Mouse (Mus musculus): ENCODE data around the gene Olfr1493-ps1. TPM values are rescaled to one million over a fixed set of nuclear protein-coding genes. Genes with fewer than 3 reads are reported as not detected.

Gene Olfr1493-ps1
- not detected for total RNA-seq (2021)
- long read RNA-seq, experiment 1: 0 reads
- long read RNA-seq, experiment 2: 0 reads

GRCm38 (mm10) chr19:13722978-13723377 is at the start of gene Olfr1493-ps1:
TSS of gene Olfr1493-ps1 (plus strand) at chr19:13723278.
- no peak for DNase-seq (ENCODE audit: low spot score in 2 of 2)

DNA sequence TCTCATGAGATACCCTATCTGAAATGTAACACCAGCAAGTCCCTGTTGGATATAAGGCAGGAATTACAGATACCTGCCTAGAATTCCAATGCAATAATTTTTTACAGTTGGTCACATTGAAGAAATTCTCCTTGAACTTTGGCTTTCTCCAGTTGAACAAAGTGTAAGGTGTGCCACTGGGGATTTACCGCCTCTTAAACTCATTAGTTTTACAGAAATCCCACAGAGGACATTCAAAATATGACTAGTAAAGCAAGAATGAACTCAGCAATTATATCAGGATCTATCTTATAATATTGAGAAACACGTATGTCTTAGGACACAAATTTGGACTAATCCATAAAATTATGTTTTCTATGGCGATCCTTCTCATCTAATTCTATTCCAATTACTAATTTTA is 26.1 kb upstream of the Olfr1493-ps1 start, which contains the start of gene Olfr1491:
Gene Olfr1491 (plus strand): TSS at position 301 of the 400 bp plus-strand sequence.
- no peak for DNase-seq (ENCODE audit: low spot score in 2 of 2)

DNA sequence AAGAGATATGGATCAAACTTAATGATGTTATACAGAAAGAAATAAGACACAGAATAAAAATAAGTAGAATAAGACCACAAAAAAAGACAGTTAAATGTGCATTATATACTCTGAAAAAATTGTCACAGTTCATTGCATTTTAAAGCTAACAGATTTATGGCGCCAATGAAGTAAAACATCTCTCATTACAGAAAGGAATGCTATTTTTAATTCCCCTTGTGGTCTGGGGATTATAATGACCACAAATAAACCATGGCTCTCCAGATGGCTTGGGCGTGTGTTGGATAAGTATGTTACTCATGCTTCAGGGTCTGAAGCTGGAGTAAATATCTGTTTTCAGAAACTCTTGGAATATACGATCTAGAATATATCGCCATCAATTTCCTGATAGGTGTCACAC is 16.4 kb downstream of the Olfr1493-ps1 start, which contains the start of gene Olfr1494:
Gene Olfr1494 (plus strand): TSS at position 301 of the 400 bp plus-strand sequence.
- DNase-seq (ENCODE audit: low spot score in 2 of 2): no peak

DNA sequence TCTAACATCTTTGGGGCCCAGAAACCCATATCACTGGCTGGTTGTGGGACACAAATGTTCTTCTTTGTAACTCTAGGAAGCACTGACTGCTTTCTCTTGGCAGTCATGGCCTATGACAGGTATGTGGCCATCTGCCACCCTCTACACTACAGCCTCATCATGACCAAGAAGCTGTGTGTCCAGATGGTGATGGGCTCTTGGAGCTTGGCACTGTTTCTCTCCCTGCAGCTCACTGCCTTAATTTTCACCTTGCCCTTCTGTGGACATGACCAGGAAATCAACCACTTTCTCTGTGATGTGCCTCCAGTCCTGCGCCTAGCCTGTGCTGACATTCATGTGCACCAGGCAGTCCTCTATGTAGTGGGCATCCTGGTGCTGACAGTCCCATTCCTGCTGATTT is 26.3 kb downstream of the Olfr1493-ps1 start:
- DNase-seq (ENCODE audit: low spot score in 2 of 2): no peak

- no peak for DNase-seq (ENCODE audit: low spot score in 2 of 2)
Measured at GRCm38 (mm10) chr19:13764306-13764705, 41.2 kb downstream of the Olfr1493-ps1 start, which contains the start of gene Olfr1495. TSS of gene Olfr1495 (plus strand) at chr19:13764606.

DNA sequence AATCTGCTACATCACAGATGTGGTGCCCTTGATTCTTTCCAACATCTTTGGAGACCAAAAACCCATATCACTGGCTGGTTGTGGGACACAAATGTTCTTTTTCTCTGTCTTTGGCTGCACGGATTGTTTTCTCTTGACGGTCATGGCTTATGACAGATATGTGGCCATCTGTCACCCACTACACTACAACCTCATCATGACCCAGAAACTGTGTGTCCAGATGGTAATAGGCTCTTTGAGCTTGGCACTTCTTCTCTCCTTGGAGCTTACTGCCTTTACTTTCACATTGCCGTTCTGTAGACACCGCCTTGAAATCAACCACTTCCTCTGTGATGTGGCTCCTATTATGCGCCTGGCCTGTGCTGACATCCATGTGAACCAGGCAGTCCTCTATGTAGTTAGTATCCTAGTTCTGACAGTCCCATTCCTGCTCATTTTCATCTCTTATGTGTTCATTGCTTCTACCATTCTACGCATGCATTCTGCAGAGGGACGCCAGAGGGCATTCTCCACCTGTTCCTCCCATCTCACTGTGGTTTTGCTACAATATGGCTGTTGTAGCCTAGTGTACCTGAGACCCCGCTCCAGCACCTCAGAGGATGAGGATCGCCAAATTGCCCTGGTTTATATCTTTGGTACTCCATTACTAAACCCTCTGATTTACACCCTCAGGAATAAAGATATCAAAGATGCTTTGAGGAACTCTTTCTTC is 45.6 kb downstream of the Olfr1493-ps1 start:
- no peak for DNase-seq (ENCODE audit: low spot score in 2 of 2)

DNA sequence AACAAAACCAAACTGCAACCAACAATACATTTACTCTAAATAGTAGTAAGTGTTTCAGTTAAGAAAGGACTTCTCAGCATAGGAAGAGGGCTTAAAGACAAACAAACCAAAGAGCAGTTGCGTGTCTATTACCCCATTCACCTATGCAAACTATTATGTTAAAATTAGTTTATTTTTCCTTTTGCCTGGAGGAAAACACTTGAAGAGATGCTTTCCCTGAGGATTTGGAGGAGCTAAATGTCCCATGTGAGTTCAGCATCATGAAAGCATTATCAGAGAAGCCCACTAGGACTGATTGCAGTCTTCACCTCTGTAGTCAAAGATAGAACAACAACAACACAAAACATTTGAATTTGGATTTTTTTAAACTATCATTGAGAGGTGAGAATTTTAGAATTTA is 54.5 kb downstream of the Olfr1493-ps1 start, which contains the start of gene Olfr1496:
Gene Olfr1496 (plus strand): TSS at position 301 of the 400 bp plus-strand sequence.
- DNase-seq (ENCODE audit: low spot score in 2 of 2): no peak

Other genes starting within 250 kb of the Olfr1493-ps1 start
- not detected for gene Olfr1475, start 243.1 kb upstream of the Olfr1493-ps1 start, total RNA-seq (2021)
- gene Olfr1477, start 222.7 kb upstream of the Olfr1493-ps1 start, total RNA-seq (2021): not detected
- not detected for gene Olfr1480, start 195.4 kb upstream of the Olfr1493-ps1 start, total RNA-seq (2021)
- not detected for gene Olfr1484, start 139.8 kb upstream of the Olfr1493-ps1 start, total RNA-seq (2021)
- not detected for gene Olfr1487, start 105.9 kb upstream of the Olfr1493-ps1 start, total RNA-seq (2021)
- not detected for gene Olfr1489, start 91.7 kb upstream of the Olfr1493-ps1 start, total RNA-seq (2021)
- not detected for gene Olfr1490, start 72.2 kb upstream of the Olfr1493-ps1 start, total RNA-seq (2021)
- gene Olfr1491, start 26.0 kb upstream of the Olfr1493-ps1 start, total RNA-seq (2021): not detected
- not detected for gene Olfr1494, start 16.4 kb downstream of the Olfr1493-ps1 start, total RNA-seq (2021)
- not detected for gene Olfr1495, start 41.3 kb downstream of the Olfr1493-ps1 start, total RNA-seq (2021)
- gene Olfr1496, start 54.6 kb downstream of the Olfr1493-ps1 start, total RNA-seq (2021): not detected
- gene Olfr1497, start 74.9 kb downstream of the Olfr1493-ps1 start, total RNA-seq (2021): not detected
- gene Olfr1499, start 96.2 kb downstream of the Olfr1493-ps1 start, total RNA-seq (2021): not detected
- not detected for gene Olfr1500, start 107.2 kb downstream of the Olfr1493-ps1 start, total RNA-seq (2021)
- not detected for gene Olfr1501, start 127.4 kb downstream of the Olfr1493-ps1 start, total RNA-seq (2021)
- gene Olfr1502, start 138.5 kb downstream of the Olfr1493-ps1 start, total RNA-seq (2021): not detected
- not detected for gene Olfr1504, start 174.7 kb downstream of the Olfr1493-ps1 start, total RNA-seq (2021)
- gene Olfr1505, start 190.3 kb downstream of the Olfr1493-ps1 start, total RNA-seq (2021): not detected

Measured in adrenal gland, postnatal 4 days (tissue).